1 mouse cellular context compared by ENCODE assay signal in genomic region chr6:124479573-124479930, GRCm38 (mm10).
TF ChIP-seq lines count a peak whose summit lies in the region.

No protein-coding gene starts in this region.

TF ChIP-seq in MEL, 35 proteins besides CTCF, POLR2A, EP300 and RAD21:
- no peak for TF ChIP-seq POLR2AphosphoS2 (IDR thresholded peaks at IDR 0.05; ENCODE audit: low read length)
- no peak for TF ChIP-seq POLR2AphosphoS5 (IDR thresholded peaks at IDR 0.05; ENCODE audit: borderline replicate concordance, low read depth, low read length)
- no peak for TF ChIP-seq ZC3H11A (IDR thresholded peaks at IDR 0.05; ENCODE audit: low read depth, low read length)
- TF ChIP-seq TBP (IDR thresholded peaks at IDR 0.05; ENCODE audit: low read depth, low read length): no peak
